Comparison of ENCODE assay signal across 30 mouse cellular contexts in genomic region chr6:31016566-31016965, GRCm38 (mm10). TPM values are rescaled to one million over a fixed set of nuclear protein-coding genes. Genes with fewer than 3 reads are reported as not detected.
DNase-seq lines count a peak whose midpoint lies in the region; ATAC-seq lines count a peak whose summit lies in the region.
"Had no signal": no experiment of that assay in that cellular context is flagged by ENCODE, and none has a peak within 500 bp of the region (broad histone marks: within the 10 kb centered on the region; RNA-seq: fewer than 3 reads in every experiment).

No protein-coding gene starts in this region.

- 46% methylated on average over 7 of the region's 7 CpGs for WGBS in heart, embryonic 12.5 days
- 55% methylated on average over 7 of the region's 7 CpGs for WGBS in intestine, embryonic 15.5 days
- WGBS in heart, embryonic 11.5 days (ENCODE audit: insufficient replicate concordance), result 52% methylated on average over 7 of the region's 7 CpGs

- H3K4me1 ChIP-seq in heart, embryonic 12.5 days (replicated peaks), result peaks cover 16% of the 10 kb centered on the region
- H3K4me1 ChIP-seq in intestine, embryonic 15.5 days (replicated peaks), result peaks cover 8% of the 10 kb centered on the region
- peaks cover 9% of the 10 kb centered on the region for H3K4me1 ChIP-seq in heart, embryonic 11.5 days (ENCODE audit: control insufficient read depth, insufficient read depth, low read length)
- H3K4me1 ChIP-seq: forebrain, embryonic 12.5 days had no signal

- H3K9me3 ChIP-seq in heart, embryonic 12.5 days (replicated peaks), result no peaks in the 10 kb centered on the region; the same call in 1 of the 2 replicates
- H3K9me3 ChIP-seq in intestine, embryonic 15.5 days, result no peaks in the 10 kb centered on the region
- H3K9me3 ChIP-seq in heart, embryonic 11.5 days (replicated peaks; ENCODE audit: control insufficient read depth, low read length), result no peaks in the 10 kb centered on the region
- H3K9me3 ChIP-seq: embryonic facial prominence, embryonic 10.5 days; embryonic facial prominence, embryonic 13.5 days; forebrain, embryonic 15.5 days; G1E had no signal

- no peak overlapping the region for H3K27ac ChIP-seq in heart, embryonic 12.5 days (ENCODE audit: poor library complexity, severe bottlenecking)
- H3K27ac ChIP-seq in intestine, embryonic 15.5 days, result no peak overlapping the region
- H3K27ac ChIP-seq in heart, embryonic 11.5 days (ENCODE audit: low read depth, low read length), result no peak overlapping the region
- H3K27ac ChIP-seq: embryonic facial prominence, embryonic 10.5 days; embryonic facial prominence, embryonic 13.5 days; forebrain, embryonic 12.5 days; forebrain, embryonic 15.5 days; heart, adult 2 months; heart, embryonic 13.5 days; hindbrain, embryonic 14.5 days; hindbrain, postnatal 0 days had no signal

- no peaks in the 10 kb centered on the region for H3K27me3 ChIP-seq in heart, embryonic 12.5 days (replicated peaks)
- no peaks in the 10 kb centered on the region for H3K27me3 ChIP-seq in intestine, embryonic 15.5 days (replicated peaks)
- no peaks in the 10 kb centered on the region for H3K27me3 ChIP-seq in heart, embryonic 11.5 days (ENCODE audit: control insufficient read depth, insufficient read depth, low read length)
- H3K27me3 ChIP-seq: CH12.LX; embryonic facial prominence, embryonic 13.5 days; forebrain, embryonic 12.5 days; forebrain, embryonic 15.5 days; heart, embryonic 13.5 days; Patski had no signal

- no peaks in the 10 kb centered on the region for H3K36me3 ChIP-seq in heart, embryonic 12.5 days
- H3K36me3 ChIP-seq in intestine, embryonic 15.5 days, result no peaks in the 10 kb centered on the region
- H3K36me3 ChIP-seq in heart, embryonic 11.5 days (ENCODE audit: control insufficient read depth, insufficient read depth, low read length), result no peaks in the 10 kb centered on the region
- H3K36me3 ChIP-seq: embryonic facial prominence, embryonic 10.5 days; embryonic facial prominence, embryonic 13.5 days; forebrain, embryonic 12.5 days; forebrain, embryonic 15.5 days; G1E; heart, embryonic 13.5 days had no signal

- 0 out of 2 replicates have a peak, but pooled peaks have one; percentile 18 for ATAC-seq in heart, embryonic 12.5 days (ENCODE audit: insufficient number of reproducible peaks, low FRiP score)
- peak; percentile 92 for ATAC-seq in intestine, embryonic 15.5 days
- ATAC-seq in megakaryocyte, adult 5-6 weeks (ENCODE audit: poor library complexity, severe bottlenecking), result 0 out of 2 replicates have a peak, but pooled peaks have one; percentile 35
- no peak for ATAC-seq in heart, embryonic 11.5 days (replicated peaks; ENCODE audit: insufficient number of reproducible peaks, low FRiP score, low TSS enrichment)
- ATAC-seq: forebrain, embryonic 15.5 days; hindbrain, postnatal 0 days; Patski had no signal

- no peak overlapping the region for H3K9ac ChIP-seq in heart, embryonic 12.5 days
- no peak overlapping the region for H3K9ac ChIP-seq in intestine, embryonic 15.5 days
- H3K9ac ChIP-seq in heart, embryonic 11.5 days (ENCODE audit: low read depth, low read length), result no peak overlapping the region
- H3K9ac ChIP-seq: embryonic facial prominence, embryonic 13.5 days; forebrain, embryonic 12.5 days; forebrain, embryonic 15.5 days; heart, embryonic 13.5 days; hindbrain, embryonic 14.5 days had no signal

- no peak overlapping the region for H3K4me3 ChIP-seq in heart, embryonic 12.5 days
- no peak overlapping the region for H3K4me3 ChIP-seq in intestine, embryonic 15.5 days (replicated peaks)
- H3K4me3 ChIP-seq in heart, embryonic 11.5 days (ENCODE audit: low read depth, low read length), result no peak overlapping the region
- H3K4me3 ChIP-seq: embryonic facial prominence, embryonic 10.5 days; embryonic facial prominence, embryonic 13.5 days; erythroblast, embryonic 14.5 days; forebrain, embryonic 12.5 days; forebrain, embryonic 15.5 days; heart, adult 2 months; heart, embryonic 13.5 days had no signal

- no peak for DNase-seq in heart, adult 9 months (ENCODE audit: low spot score in 2 of 2)
- DNase-seq in adrenal gland, postnatal 14 days, result no peak
- DNase-seq in urinary bladder, postnatal 4 days (ENCODE audit: low spot score in 2 of 2), result no peak
- DNase-seq: adrenal gland, postnatal 10 days; B cell, adult 2 months; cerebellum, adult 11 months; cerebellum, adult 2 months; cerebellum, adult 9-11 months; cerebellum, postnatal 36 days; embryo, embryonic 11 days; gastrocnemius, postnatal 25 days; heart, adult 2 months; heart, postnatal 14 days; heart, postnatal 4 days had no signal

- no peak overlapping the region for H3K4me2 ChIP-seq in heart, embryonic 12.5 days
- no peak overlapping the region for H3K4me2 ChIP-seq in intestine, embryonic 15.5 days (replicated peaks)
- H3K4me2 ChIP-seq in heart, embryonic 11.5 days, result no peak overlapping the region
- H3K4me2 ChIP-seq: embryonic facial prominence, embryonic 13.5 days; forebrain, embryonic 12.5 days; forebrain, embryonic 15.5 days; heart, embryonic 13.5 days; hindbrain, embryonic 14.5 days had no signal

RNA-seq across cellular contexts. Expression of gene Klf14, which starts 57.7 kb away (rescaled TPM):
- 2.3 and 2.7 TPM in 2 replicates for polyA plus RNA-seq in heart, embryonic 12.5 days (2016; fragmentation: Nextera tagmentation; extraction: Ambion mirVana)
- polyA plus RNA-seq in intestine, embryonic 15.5 days (2015; fragmentation: Nextera tagmentation; extraction: Ambion mirVana), result 2.8 and 3.4 TPM in 2 replicates
- not detected in 2 replicates for total RNA-seq in megakaryocyte, adult 5-6 weeks (2015)
- not detected in 2 replicates for total RNA-seq in megakaryocyte, adult 5-6 weeks (2017)
- total RNA-seq in adrenal gland, postnatal 14 days (2021), result 0.11 and 0.33 TPM in 2 replicates
- polyA plus RNA-seq in heart, embryonic 11.5 days (2014; fragmentation: Nextera tagmentation; extraction: Ambion mirVana), result 2.2 and 2.3 TPM in 2 replicates
- total RNA-seq: adrenal gland, adult 18-20 months; CH12.LX; G1E had no signal
- polyA plus RNA-seq: cerebellum, adult 2 months; erythroblast, embryonic 14.5 days; G1E; Patski had no signal
